Mouse (Mus musculus): ENCODE measurements at regions not wholly inside any gene's neighbourhood (a gene's known extent, or its start where the extent isn't known, plus 50 kb on each side); places are given as distances from the start of the nearest gene placed in this dataset.

- TF ChIP-seq GATA1 (IDR thresholded peaks at IDR 0.05; ENCODE audit: borderline replicate concordance, low read length) (no peak), FLI1 (IDR thresholded peaks at IDR 0.05; ENCODE audit: low read length) (no peak)
Measured at GRCm38 (mm10) chr14:99646323-99646722, 347.8 kb downstream of the Klf5 start.

All from megakaryocyte, embryonic 14.5 days (primary cell).